Mouse (Mus musculus) right cerebral cortex, postnatal 25 days (tissue): Measurements from ENCODE around the gene Ccdc159.

Experiments
- DNase-seq: peaks from one replicate; pipeline ENCODE4 v3.0.0; 2022

The Ccdc159 gene

DNA sequence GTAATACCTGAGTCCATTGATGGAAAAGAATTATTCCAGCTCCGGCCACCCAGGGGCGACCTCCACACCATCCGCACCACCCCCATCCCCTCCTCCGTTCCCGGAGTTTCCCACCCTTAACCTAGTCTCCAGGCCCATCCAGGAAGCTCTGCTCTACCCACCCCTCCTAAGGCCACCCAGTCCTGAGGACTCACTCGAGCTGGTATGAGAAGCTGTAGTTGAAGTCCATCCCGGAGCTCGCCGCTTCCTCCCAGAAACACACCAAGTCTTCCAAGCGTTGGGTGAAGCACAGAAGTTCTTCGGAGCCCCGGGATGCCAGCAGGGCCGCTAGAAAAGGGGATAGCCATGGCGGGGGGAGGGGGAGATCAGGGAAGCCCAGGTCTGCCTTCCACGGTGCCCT lies 34.7 kb downstream of the Ccdc159 start:
- DNase-seq, result no peak

GRCm38 (mm10) chr9:21962416-21963059 lies 35.3 kb downstream of the Ccdc159 start:
- DNase-seq, result peak; percentile 65

- no peak for DNase-seq
Observed at GRCm38 (mm10) chr9:21963417-21963816, 36.1 kb downstream of the Ccdc159 start, which contains the start of gene Epor. TSS of gene Epor (minus strand) at chr9:21963506.

GRCm38 (mm10) chr9:21968883-21969282 lies 41.6 kb downstream of the Ccdc159 start:
- DNase-seq, result no peak

DNA sequence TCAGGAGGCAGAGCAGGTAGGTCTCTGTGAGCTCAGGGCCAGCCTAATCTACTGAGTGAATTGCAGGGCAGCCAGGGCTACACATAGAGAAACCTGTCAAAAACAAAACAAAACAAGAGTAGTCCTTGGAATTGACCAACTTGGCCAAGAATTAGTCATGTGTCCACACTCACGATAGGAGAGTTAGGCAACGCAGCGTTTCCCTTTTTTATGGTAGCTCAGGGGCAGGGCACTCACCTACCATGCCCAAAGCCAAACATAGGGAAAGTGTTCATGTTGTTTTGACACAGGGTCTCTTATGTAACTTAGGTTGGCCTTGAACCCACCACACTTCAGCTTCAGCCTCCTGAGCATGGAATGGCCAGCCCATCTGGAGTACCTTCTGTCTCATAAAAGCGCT lies 42.0 kb downstream of the Ccdc159 start:
- no peak for DNase-seq

- DNase-seq, result no peak
Observed at GRCm38 (mm10) chr9:21976626-21977175, 49.4 kb downstream of the Ccdc159 start.

DNA sequence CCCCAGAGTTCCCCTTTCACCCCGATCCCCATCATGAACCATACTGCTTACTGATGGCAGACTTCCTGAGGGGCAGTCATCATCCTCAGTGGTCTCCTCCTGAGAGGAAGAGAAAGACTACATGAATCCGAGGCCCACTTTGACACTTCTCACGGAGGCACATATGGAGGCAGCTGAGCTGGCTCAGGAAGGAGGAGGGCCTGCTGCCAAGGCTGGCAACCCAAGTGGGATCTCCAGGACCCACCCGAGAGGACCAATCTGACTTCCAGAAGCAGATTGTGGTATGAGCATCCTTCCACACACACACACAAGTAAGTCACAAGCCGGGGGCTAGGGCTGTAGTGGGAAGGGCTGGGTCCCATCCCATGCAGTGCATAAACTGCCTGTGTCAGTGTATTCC lies 50.1 kb downstream of the Ccdc159 start:
- no peak for DNase-seq

DNA sequence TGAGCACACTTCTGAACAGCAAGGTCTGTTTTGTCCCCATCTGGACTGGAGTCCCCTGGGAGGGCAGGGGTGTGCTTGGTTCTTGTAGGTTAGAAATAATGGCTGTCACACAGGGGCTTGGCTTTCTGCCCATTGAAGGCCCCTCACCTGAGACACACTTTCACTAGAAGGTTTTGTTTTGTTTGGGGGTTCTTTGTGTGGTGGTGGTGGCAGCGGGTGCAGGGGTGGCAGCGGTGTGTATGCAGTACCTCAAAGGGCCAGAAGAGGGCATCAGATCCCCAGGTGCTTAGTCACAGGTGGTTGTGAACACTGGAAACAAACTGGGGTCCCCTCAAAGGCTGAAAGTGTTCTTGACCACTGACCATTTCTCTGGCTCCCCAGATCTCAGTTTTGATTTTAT lies 50.7 kb downstream of the Ccdc159 start:
- no peak for DNase-seq

- DNase-seq, result no peak
Observed at GRCm38 (mm10) chr9:21978398-21979128, 51.3 kb downstream of the Ccdc159 start.

DNA sequence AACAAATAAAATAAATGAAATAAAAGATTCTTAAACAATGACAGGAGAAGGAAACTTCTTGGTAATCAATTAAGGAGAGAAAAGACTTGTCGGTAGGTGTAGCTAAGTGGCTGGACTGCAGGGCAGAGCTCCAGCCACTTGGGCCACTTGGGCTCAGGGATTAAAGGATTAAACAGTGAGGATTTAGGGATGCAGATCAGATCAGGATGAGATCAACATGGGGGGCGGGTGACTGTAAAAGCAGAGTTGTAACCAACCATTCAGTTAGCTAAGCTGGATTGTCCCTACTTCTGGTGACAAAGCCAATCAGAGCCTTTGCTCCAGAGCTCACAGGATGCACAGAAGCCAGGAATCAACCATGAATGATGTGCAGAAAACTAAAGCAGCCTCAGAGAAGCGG lies 56.6 kb downstream of the Ccdc159 start:
- DNase-seq, result no peak
